Mouse (Mus musculus): ENCODE data around the gene Pde4d. TPM values are rescaled to one million over a fixed set of nuclear protein-coding genes. Genes with fewer than 3 reads are reported as not detected.

The Pde4d gene
- polyA plus RNA-seq, 1 experiment from 2014 or later = 9.8 TPM

GRCm38 (mm10) chr13:109908386-109908785 is 1458.6 kb downstream of the Pde4d start:
- DNase-seq (ENCODE audit: extremely low spot score, low spot score) = no peak
- WGBS = 93% methylated on average over 3 of the region's 3 CpGs
- Histone ChIP-seq H3K4me3 (no peak overlapping the region), H3K36me3 (replicated peaks) (no peaks in the 10 kb centered on the region), H3K27me3 (ENCODE audit: poor library complexity, severe bottlenecking) (peaks cover 15% of the 10 kb centered on the region), H3K9me3 (no peaks in the 10 kb centered on the region), H3K4me1 (peaks cover 32% of the 10 kb centered on the region), H3K27ac (no peak overlapping the region)

- no peak for DNase-seq (ENCODE audit: extremely low spot score, low spot score)
- H3K9me3 ChIP-seq = no peaks in the 10 kb centered on the region
- no peak overlapping the region for H3K27ac ChIP-seq
- H3K27me3 ChIP-seq (ENCODE audit: poor library complexity, severe bottlenecking) = peaks cover 8% of the 10 kb centered on the region
- 91% methylated on average over 8 of the region's 8 CpGs for WGBS
- peaks cover 24% of the 10 kb centered on the region for H3K4me1 ChIP-seq
- H3K36me3 ChIP-seq (replicated peaks) = no peaks in the 10 kb centered on the region
- H3K4me3 ChIP-seq = no peak overlapping the region
These were observed 1459.4 kb downstream of the Pde4d start for GRCm38 (mm10) chr13:109909111-109909510.

GRCm38 (mm10) chr13:109910915-109911314 is 1461.2 kb downstream of the Pde4d start:
- no peaks in the 10 kb centered on the region for H3K36me3 ChIP-seq (replicated peaks)
- peaks cover 24% of the 10 kb centered on the region for H3K4me1 ChIP-seq
- no peaks in the 10 kb centered on the region for H3K9me3 ChIP-seq
- no peaks in the 10 kb centered on the region for H3K27me3 ChIP-seq (ENCODE audit: poor library complexity, severe bottlenecking)
- H3K27ac ChIP-seq = no peak overlapping the region
- no peak overlapping the region for H3K4me3 ChIP-seq
- WGBS = 96% methylated on average over 8 of the region's 8 CpGs
- DNase-seq (ENCODE audit: extremely low spot score, low spot score) = no peak

GRCm38 (mm10) chr13:109912635-109913034 is 1462.9 kb downstream of the Pde4d start:
- no peak overlapping the region for H3K27ac ChIP-seq
- no peaks in the 10 kb centered on the region for H3K9me3 ChIP-seq
- no peaks in the 10 kb centered on the region for H3K36me3 ChIP-seq (replicated peaks)
- no peak overlapping the region for H3K4me3 ChIP-seq
- peaks cover 24% of the 10 kb centered on the region for H3K4me1 ChIP-seq
- no peaks in the 10 kb centered on the region for H3K27me3 ChIP-seq (ENCODE audit: poor library complexity, severe bottlenecking)
- 87% methylated on average over 4 of the region's 4 CpGs for WGBS
- DNase-seq (ENCODE audit: extremely low spot score, low spot score) = no peak

- WGBS = 93% methylated on average over 13 of the region's 13 CpGs
- Histone ChIP-seq H3K4me1 (peaks cover 24% of the 10 kb centered on the region), H3K4me3 (no peak overlapping the region), H3K36me3 (replicated peaks) (no peaks in the 10 kb centered on the region), H3K27ac (no peak overlapping the region), H3K9me3 (no peaks in the 10 kb centered on the region), H3K27me3 (ENCODE audit: poor library complexity, severe bottlenecking) (no peaks in the 10 kb centered on the region)
- no peak for DNase-seq (ENCODE audit: extremely low spot score, low spot score)
These were observed 1464.5 kb downstream of the Pde4d start for GRCm38 (mm10) chr13:109914246-109914645.

- Histone ChIP-seq H3K9me3 (no peaks in the 10 kb centered on the region), H3K4me3 (no peak overlapping the region), H3K4me1 (peaks cover 24% of the 10 kb centered on the region), H3K36me3 (replicated peaks) (no peaks in the 10 kb centered on the region), H3K27me3 (ENCODE audit: poor library complexity, severe bottlenecking) (no peaks in the 10 kb centered on the region), H3K27ac (no peak overlapping the region)
- no peak for DNase-seq (ENCODE audit: extremely low spot score, low spot score)
- WGBS = 61% methylated on average over 5 of the region's 5 CpGs
These were observed 1465.1 kb downstream of the Pde4d start for GRCm38 (mm10) chr13:109914846-109915245.

GRCm38 (mm10) chr13:109915501-109915900 is 1465.8 kb downstream of the Pde4d start:
- H3K4me1 ChIP-seq = peaks cover 24% of the 10 kb centered on the region
- DNase-seq (ENCODE audit: extremely low spot score, low spot score) = no peak
- no peaks in the 10 kb centered on the region for H3K27me3 ChIP-seq (ENCODE audit: poor library complexity, severe bottlenecking)
- H3K36me3 ChIP-seq (replicated peaks) = no peaks in the 10 kb centered on the region
- H3K4me3 ChIP-seq = no peak overlapping the region
- 82% methylated on average over 7 of the region's 7 CpGs for WGBS
- no peaks in the 10 kb centered on the region for H3K9me3 ChIP-seq
- no peak overlapping the region for H3K27ac ChIP-seq

- no peaks in the 10 kb centered on the region for H3K27me3 ChIP-seq (ENCODE audit: poor library complexity, severe bottlenecking)
- H3K9me3 ChIP-seq = no peaks in the 10 kb centered on the region
- no peak overlapping the region for H3K27ac ChIP-seq
- H3K36me3 ChIP-seq (replicated peaks) = no peaks in the 10 kb centered on the region
- no peak for DNase-seq (ENCODE audit: extremely low spot score, low spot score)
- H3K4me3 ChIP-seq = no peak overlapping the region
- H3K4me1 ChIP-seq = peaks cover 24% of the 10 kb centered on the region
- WGBS = 82% methylated on average over 5 of the region's 5 CpGs
These were observed 1466.2 kb downstream of the Pde4d start for GRCm38 (mm10) chr13:109915964-109916363.

- H3K4me1 ChIP-seq = peaks cover 10% of the 10 kb centered on the region
- no peak for DNase-seq (ENCODE audit: extremely low spot score, low spot score)
- H3K27ac ChIP-seq = no peak overlapping the region
- H3K4me3 ChIP-seq = no peak overlapping the region
- 94% methylated on average over 10 of the region's 10 CpGs for WGBS
- H3K27me3 ChIP-seq (ENCODE audit: poor library complexity, severe bottlenecking) = no peaks in the 10 kb centered on the region
- no peaks in the 10 kb centered on the region for H3K9me3 ChIP-seq
- no peaks in the 10 kb centered on the region for H3K36me3 ChIP-seq (replicated peaks)
These were observed 1467.8 kb downstream of the Pde4d start for GRCm38 (mm10) chr13:109917551-109917950.

GRCm38 (mm10) chr13:109918631-109919030 is 1468.9 kb downstream of the Pde4d start:
- no peak overlapping the region for H3K4me3 ChIP-seq
- no peaks in the 10 kb centered on the region for H3K27me3 ChIP-seq (ENCODE audit: poor library complexity, severe bottlenecking)
- no peak for DNase-seq (ENCODE audit: extremely low spot score, low spot score)
- no peaks in the 10 kb centered on the region for H3K9me3 ChIP-seq
- H3K36me3 ChIP-seq (replicated peaks) = no peaks in the 10 kb centered on the region
- no peak overlapping the region for H3K27ac ChIP-seq
- peaks cover 7% of the 10 kb centered on the region for H3K4me1 ChIP-seq
- 79% methylated on average over 8 of the region's 8 CpGs for WGBS

GRCm38 (mm10) chr13:109920256-109920655 is 1470.5 kb downstream of the Pde4d start:
- WGBS = 94% methylated on average over 6 of the region's 6 CpGs
- H3K27me3 ChIP-seq (ENCODE audit: poor library complexity, severe bottlenecking) = no peaks in the 10 kb centered on the region
- peak; percentile 6 for DNase-seq (ENCODE audit: extremely low spot score, low spot score)

GRCm38 (mm10) chr13:109921336-109922038 is 1471.7 kb downstream of the Pde4d start:
- Histone ChIP-seq H3K9me3 (no peaks in the 10 kb centered on the region), H3K36me3 (replicated peaks) (no peaks in the 10 kb centered on the region), H3K27me3 (ENCODE audit: poor library complexity, severe bottlenecking) (no peaks in the 10 kb centered on the region), H3K4me1 (peaks cover 5% of the 10 kb centered on the region), H3K27ac (no peak overlapping the region), H3K4me3 (no peak overlapping the region)
- 90% methylated on average over 17 of the region's 17 CpGs for WGBS
- DNase-seq (ENCODE audit: extremely low spot score, low spot score) = peak; percentile 9

More at GRCm38 (mm10) chr13:109920256-109920655, 1470.5 kb downstream of the Pde4d start:
- Histone ChIP-seq H3K36me3 (replicated peaks) (no peaks in the 10 kb centered on the region), H3K27ac (no peak overlapping the region), H3K4me3 (no peak overlapping the region), H3K9me3 (no peaks in the 10 kb centered on the region), H3K4me1 (peaks cover under 1% of the 10 kb centered on the region; the same call in 1 of the 2 replicates)

- peak; percentile 34 for DNase-seq (ENCODE audit: extremely low spot score, low spot score)
- Histone ChIP-seq H3K4me3 (no peak overlapping the region), H3K27ac (no peak overlapping the region), H3K9me3 (no peaks in the 10 kb centered on the region), H3K4me1 (peaks cover 11% of the 10 kb centered on the region), H3K27me3 (ENCODE audit: poor library complexity, severe bottlenecking) (no peaks in the 10 kb centered on the region), H3K36me3 (replicated peaks) (no peaks in the 10 kb centered on the region)
- 5% methylated on average over 4 of the region's 4 CpGs for WGBS
These were observed 1472.5 kb downstream of the Pde4d start for GRCm38 (mm10) chr13:109922228-109922627.

All from forebrain, embryonic 10.5 days (tissue).